Mouse (Mus musculus): ENCODE data around the gene Elmsan1. TPM values are rescaled to one million over a fixed set of nuclear protein-coding genes. Genes with fewer than 3 reads are reported as not detected.

The Elmsan1 gene
- 10 to 100 TPM; 25.6 to 29.6 TPM for polyA plus RNA-seq (2017; shearing (Covaris generic))

DNA sequence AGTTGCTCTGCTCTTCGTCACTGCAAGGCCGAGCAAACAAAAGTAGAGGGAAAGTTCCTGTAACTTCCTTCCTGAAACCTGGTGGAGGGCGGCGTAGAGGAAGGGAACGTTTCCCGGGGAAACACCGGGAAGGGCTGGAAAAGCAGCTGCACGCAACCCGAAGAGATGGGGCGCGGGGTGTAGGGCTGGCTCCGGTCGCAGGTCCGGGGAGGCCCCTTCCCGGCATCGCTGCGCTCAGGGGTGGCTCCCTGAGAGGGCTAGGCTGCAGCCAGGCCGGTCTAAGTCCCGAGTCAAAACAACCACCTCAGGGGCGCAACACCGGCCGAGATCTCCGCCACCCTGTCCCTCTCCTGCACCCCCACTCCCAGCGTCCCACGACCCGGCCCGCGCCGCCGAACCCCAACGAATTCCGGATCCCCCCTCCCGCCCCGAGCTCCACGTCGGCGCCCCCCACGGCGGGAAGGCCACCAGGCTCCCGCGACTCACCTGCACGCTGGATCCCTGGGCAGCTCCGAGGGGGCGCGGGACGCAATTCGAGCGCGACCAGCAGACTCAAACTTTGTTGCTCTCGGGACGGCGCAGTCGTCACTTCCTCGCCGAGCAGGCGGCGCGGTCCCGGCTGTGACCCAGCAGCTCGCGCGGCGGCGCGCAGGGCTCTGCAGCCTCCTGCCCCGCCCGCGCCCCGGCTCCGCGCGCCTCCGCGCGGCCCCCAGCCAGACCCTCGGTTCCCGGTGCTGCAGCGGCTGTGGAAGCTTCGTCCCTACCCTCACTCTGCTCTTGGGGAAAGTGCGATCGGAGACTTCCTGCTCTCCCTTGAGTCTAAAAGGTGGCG is at the start of gene Elmsan1:
Gene Elmsan1, minus strand, starts transcription at position 593 of the 832 bp plus-strand sequence.

GRCm38 (mm10) chr12:84147954-84148621 is 70.6 kb downstream of the Elmsan1 start, which contains the start of gene Pnma1:
Gene Pnma1, minus strand, starts transcription at chr12:84148489.

DNA sequence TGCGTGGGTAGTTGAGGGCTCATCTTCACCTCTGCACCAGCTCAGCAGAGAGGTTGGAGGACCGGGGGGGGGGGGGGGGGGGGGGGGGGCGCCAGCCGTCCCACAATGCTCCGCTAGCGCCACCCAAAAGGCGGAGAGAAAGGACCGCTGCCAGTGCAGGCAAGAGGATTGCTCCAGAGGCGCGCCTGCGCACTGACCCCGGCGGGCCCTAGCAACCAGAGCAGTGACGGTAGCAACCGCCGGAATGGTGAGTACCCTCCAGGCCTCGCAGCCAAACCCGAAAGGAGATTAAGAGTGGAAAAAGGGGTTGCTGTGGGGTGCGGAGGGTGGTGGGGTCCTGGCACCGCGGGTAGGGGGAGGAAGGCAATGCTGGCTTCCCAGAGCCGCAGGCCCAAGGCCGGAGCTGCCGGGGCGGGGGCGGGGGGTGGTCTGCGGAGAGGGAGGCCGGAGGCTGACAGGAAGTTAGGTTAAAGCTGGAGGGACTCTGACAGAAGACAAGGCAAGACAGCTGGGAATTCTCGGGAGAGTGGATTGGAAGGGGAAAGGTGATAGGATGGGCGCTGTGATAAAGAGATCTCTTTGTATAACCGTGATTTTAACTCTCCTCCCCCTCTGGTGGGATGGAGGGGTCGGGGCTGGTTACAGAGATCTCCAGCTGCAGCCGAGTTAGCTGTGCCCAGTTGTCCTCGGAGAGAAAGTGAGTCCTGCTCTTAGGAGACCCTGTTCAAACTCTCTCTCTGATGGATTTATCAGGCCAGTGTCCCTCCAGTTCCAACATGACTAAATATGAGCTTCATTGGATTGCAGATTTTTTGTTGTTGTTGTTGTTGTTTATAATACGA is 104.3 kb downstream of the Elmsan1 start, which contains the start of gene Dnal1:
Gene Dnal1, plus strand, starts transcription at position 214 of the 842 bp plus-strand sequence.

GRCm38 (mm10) chr12:84100604-84101492 is 117.8 kb downstream of the Elmsan1 start, which contains the start of gene Acot6:
Gene Acot6, plus strand, starts transcription at chr12:84100654.

Other genes starting within 250 kb of the Elmsan1 start
- under 1 TPM in 1 of 2 experiments, not detected in 1; 0.51 TPM for gene Heatr4, start 234.0 kb downstream of the Elmsan1 start, polyA plus RNA-seq (2017; shearing (Covaris generic))
- 1 to 10 TPM; 5.2 to 6.3 TPM for gene Acot2, start 231.0 kb downstream of the Elmsan1 start, polyA plus RNA-seq (2017; shearing (Covaris generic))
- gene Acot1, start 209.4 kb downstream of the Elmsan1 start, polyA plus RNA-seq (2017; shearing (Covaris generic)) = 1 to 10 TPM in 1 of 2 experiments, under 1 TPM in 1; 0.51 to 2.5 TPM
- gene Acot4, start 180.5 kb downstream of the Elmsan1 start, polyA plus RNA-seq (2017; shearing (Covaris generic)) = 1 to 10 TPM; 1.0 to 3.0 TPM
- not detected for gene Gm49366, start 179.9 kb downstream of the Elmsan1 start, polyA plus RNA-seq (2017; shearing (Covaris generic))
- under 1 TPM; 0.16 to 0.36 TPM for gene Acot3, start 166.7 kb downstream of the Elmsan1 start, polyA plus RNA-seq (2017; shearing (Covaris generic))
- not detected for gene Acot5, start 149.6 kb downstream of the Elmsan1 start, polyA plus RNA-seq (2017; shearing (Covaris generic))
- gene Acot6, start 118.2 kb downstream of the Elmsan1 start, polyA plus RNA-seq (2017; shearing (Covaris generic)) = 1 to 10 TPM; 1.9 to 2.1 TPM
- under 1 TPM; 0.31 to 0.78 TPM for gene Dnal1, start 104.5 kb downstream of the Elmsan1 start, polyA plus RNA-seq (2017; shearing (Covaris generic))
- gene Pnma1, start 70.4 kb downstream of the Elmsan1 start, polyA plus RNA-seq (2017; shearing (Covaris generic)) = under 1 TPM in 1 of 2 experiments, not detected in 1; 0.17 TPM
- gene Ptgr2, start 66.4 kb upstream of the Elmsan1 start, polyA plus RNA-seq (2017; shearing (Covaris generic)) = 10 to 100 TPM; 32.6 to 34.1 TPM
- gene Zfp410, start 98.0 kb upstream of the Elmsan1 start, polyA plus RNA-seq (2017; shearing (Covaris generic)) = 10 to 100 TPM; 57.7 to 72.5 TPM
- gene Coq6, start 142.8 kb upstream of the Elmsan1 start, polyA plus RNA-seq (2017; shearing (Covaris generic)) = 10 to 100 TPM; 27.5 to 29.8 TPM
- under 1 TPM; 0.46 to 0.98 TPM for gene Fam161b, start 143.0 kb upstream of the Elmsan1 start, polyA plus RNA-seq (2017; shearing (Covaris generic))
- 10 to 100 TPM; 36.4 to 85.2 TPM for gene Entpd5, start 190.1 kb upstream of the Elmsan1 start, polyA plus RNA-seq (2017; shearing (Covaris generic))
- 1 to 10 TPM; 1.0 to 1.3 TPM for gene Bbof1, start 190.2 kb upstream of the Elmsan1 start, polyA plus RNA-seq (2017; shearing (Covaris generic))
- 10 to 100 TPM; 30.8 to 34.0 TPM for gene Rnf113a2, start 198.3 kb upstream of the Elmsan1 start, polyA plus RNA-seq (2017; shearing (Covaris generic))
- gene Aldh6a1, start 232.1 kb upstream of the Elmsan1 start, polyA plus RNA-seq (2017; shearing (Covaris generic)) = 10 to 100 TPM; 16.4 to 20.2 TPM
- gene Lin52, start 232.5 kb upstream of the Elmsan1 start, polyA plus RNA-seq (2017; shearing (Covaris generic)) = 10 to 100 TPM; 17.9 to 32.0 TPM